ENCODE assay signal across 9 mouse cellular contexts in genomic region chr11:102299839-102300238, GRCm38 (mm10). TPM values are rescaled to one million over a fixed set of nuclear protein-coding genes. Genes with fewer than 3 reads are reported as not detected.
DNase-seq lines count a peak whose midpoint lies in the region; ATAC-seq and TF ChIP-seq lines count a peak whose summit lies in the region.
"Had no signal": no experiment of that assay in that cellular context is flagged by ENCODE, and none has a peak within 500 bp of the region (broad histone marks: within the 10 kb centered on the region; RNA-seq: fewer than 3 reads in every experiment).

No protein-coding gene starts in this region.

- no peak for ATAC-seq in G1E (ENCODE audit: extremely low read depth, insufficient number of reproducible peaks, low FRiP score, poor library complexity, severe bottlenecking)
- 0 out of 2 replicates have a peak, but pooled peaks have one; percentile 15 for ATAC-seq in megakaryocyte progenitor cell, adult 5-6 weeks (replicated peaks; ENCODE audit: poor library complexity)
- no peak for ATAC-seq in granulocyte monocyte progenitor cell, adult 5-6 weeks (replicated peaks; ENCODE audit: poor library complexity, severe bottlenecking)

- peaks cover 13% of the 10 kb centered on the region for H3K36me3 ChIP-seq in G1E (replicated peaks)
- H3K36me3 ChIP-seq: lung, embryonic 15.5 days had no signal

- peak; percentile 77 for DNase-seq in heart, postnatal 4 days
- DNase-seq in heart, adult 11 months = no peak
- DNase-seq in A20 (ENCODE audit: low read depth, low spot score) (peak; percentile 86), G1E (ENCODE audit: low spot score) (no peak)
- DNase-seq in embryo, embryonic 9.5 days (ENCODE audit: extremely low spot score) = peak; percentile 73
- no peak for DNase-seq in right cerebral cortex, postnatal 36 days (ENCODE audit: low spot score in 2 of 2)

- no peak overlapping the region for H3K4me3 ChIP-seq in G1E (ENCODE audit: low read depth, low read length)
- H3K4me3 ChIP-seq: lung, embryonic 15.5 days had no signal

- H3K4me1 ChIP-seq in G1E (ENCODE audit: insufficient read depth, low read depth, low read length) = peaks cover 29% of the 10 kb centered on the region

- no peaks in the 10 kb centered on the region for H3K9me3 ChIP-seq in G1E (replicated peaks)
- H3K9me3 ChIP-seq: lung, embryonic 15.5 days had no signal

- peak; percentile 56 for TF ChIP-seq CTCF in G1E (IDR thresholded peaks at IDR 0.05; ENCODE audit: low read depth, low read length)

- no peaks in the 10 kb centered on the region for H3K27me3 ChIP-seq in G1E (ENCODE audit: insufficient read depth, low read length)
- H3K27me3 ChIP-seq: lung, embryonic 15.5 days had no signal

RNA-seq across cellular contexts. Expression of gene Atxn7l3, which starts 3.4 kb away (rescaled TPM):
- 10 to 100 TPM; 36.8 to 39.4 TPM for total RNA-seq in heart, postnatal 4 days (2021)
- total RNA-seq in G1E (2014; fragmentation: Nextera tagmentation) = 24.4 and 29.9 TPM in 2 replicates
- 24.0 and 24.7 TPM in 2 replicates for total RNA-seq in G1E (2017)
- 60.0 and 65.2 TPM in 2 replicates for polyA plus RNA-seq in G1E (2012)
- total RNA-seq in megakaryocyte progenitor cell, adult 5-6 weeks (2015) = 19.0 and 19.1 TPM in 2 replicates
- 19.5 and 25.6 TPM in 2 replicates for total RNA-seq in megakaryocyte progenitor cell, adult 5-6 weeks (2017)
- total RNA-seq in granulocyte monocyte progenitor cell, adult 5-6 weeks (2014; fragmentation: Nextera tagmentation) = 20.0 and 28.7 TPM in 2 replicates
- 20.0 and 27.1 TPM in 2 replicates for total RNA-seq in granulocyte monocyte progenitor cell, adult 5-6 weeks (2017)

RNA-seq across cellular contexts. Expression of gene Tmub2, which starts 15.1 kb away (rescaled TPM):
- total RNA-seq in heart, postnatal 4 days (2021) = 10 to 100 TPM; 26.6 to 27.7 TPM
- 17.9 and 24.4 TPM in 2 replicates for total RNA-seq in G1E (2014; fragmentation: Nextera tagmentation)
- total RNA-seq in G1E (2017) = 30.3 and 32.4 TPM in 2 replicates
- 27.2 and 27.6 TPM in 2 replicates for polyA plus RNA-seq in G1E (2012)
- total RNA-seq in megakaryocyte progenitor cell, adult 5-6 weeks (2015) = 15.3 and 16.3 TPM in 2 replicates
- 21.4 and 24.8 TPM in 2 replicates for total RNA-seq in megakaryocyte progenitor cell, adult 5-6 weeks (2017)
- total RNA-seq in granulocyte monocyte progenitor cell, adult 5-6 weeks (2014; fragmentation: Nextera tagmentation) = 22.7 and 34.6 TPM in 2 replicates
- total RNA-seq in granulocyte monocyte progenitor cell, adult 5-6 weeks (2017) = 17.2 and 32.6 TPM in 2 replicates

RNA-seq across cellular contexts. Expression of gene Ubtf, which starts 19.7 kb away (rescaled TPM):
- 10 to 100 TPM; 81.9 to 89.3 TPM for total RNA-seq in heart, postnatal 4 days (2021)
- total RNA-seq in G1E (2014; fragmentation: Nextera tagmentation) (69.7 and 74.7 TPM in 2 replicates), G1E (2017) (133 and 151 TPM in 2 replicates)
- 179 and 180 TPM in 2 replicates for polyA plus RNA-seq in G1E (2012)
- total RNA-seq in megakaryocyte progenitor cell, adult 5-6 weeks (2015) = 31.7 and 34.1 TPM in 2 replicates
- total RNA-seq in megakaryocyte progenitor cell, adult 5-6 weeks (2017) = 131 and 155 TPM in 2 replicates
- 56.3 and 73.8 TPM in 2 replicates for total RNA-seq in granulocyte monocyte progenitor cell, adult 5-6 weeks (2014; fragmentation: Nextera tagmentation)
- 148 and 164 TPM in 2 replicates for total RNA-seq in granulocyte monocyte progenitor cell, adult 5-6 weeks (2017)

RNA-seq across cellular contexts. Expression of gene Asb16, which starts 31.3 kb away (rescaled TPM):
- under 1 TPM; 0.33 to 0.41 TPM for total RNA-seq in heart, postnatal 4 days (2021)
- total RNA-seq in G1E (2014; fragmentation: Nextera tagmentation) = not detected in 2 replicates
- total RNA-seq in G1E (2017) = 0.05 TPM in 1 of 2 replicates, not detected in the other
- not detected in 2 replicates for polyA plus RNA-seq in G1E (2012)
- total RNA-seq in megakaryocyte progenitor cell, adult 5-6 weeks (2015) = 1.5 and 2.0 TPM in 2 replicates
- 0.54 and 0.58 TPM in 2 replicates for total RNA-seq in megakaryocyte progenitor cell, adult 5-6 weeks (2017)
- 1.1 and 3.4 TPM in 2 replicates for total RNA-seq in granulocyte monocyte progenitor cell, adult 5-6 weeks (2014; fragmentation: Nextera tagmentation)
- total RNA-seq in granulocyte monocyte progenitor cell, adult 5-6 weeks (2017) = 0.17 and 0.31 TPM in 2 replicates

RNA-seq across cellular contexts. Expression of gene BC030867, which starts 51.2 kb away (rescaled TPM):
- 1 to 10 TPM; 5.3 TPM for total RNA-seq in heart, postnatal 4 days (2021)
- total RNA-seq in G1E (2014; fragmentation: Nextera tagmentation) (42.5 and 45.0 TPM in 2 replicates), G1E (2017) (4.9 and 5.7 TPM in 2 replicates)
- 5.4 and 10.1 TPM in 2 replicates for polyA plus RNA-seq in G1E (2012)
- 20.7 and 21.1 TPM in 2 replicates for total RNA-seq in megakaryocyte progenitor cell, adult 5-6 weeks (2015)
- total RNA-seq in megakaryocyte progenitor cell, adult 5-6 weeks (2017) = 5.9 and 6.7 TPM in 2 replicates
- total RNA-seq in granulocyte monocyte progenitor cell, adult 5-6 weeks (2014; fragmentation: Nextera tagmentation) = 26.7 and 28.6 TPM in 2 replicates
- total RNA-seq in granulocyte monocyte progenitor cell, adult 5-6 weeks (2017) = 5.6 and 8.6 TPM in 2 replicates

Comparison
In these comparisons a context has a peak if more than half of its experiments do, and no peak if none do; other contexts are left out.
1. DNase-seq: peak in heart, postnatal 4 days (single experiment), A20 (single experiment) and embryo, embryonic 9.5 days (single experiment); none in heart, adult 11 months (single experiment), G1E (single experiment) and right cerebral cortex, postnatal 36 days (0 of 2).